Mouse (Mus musculus): ENCODE measurements around the gene Mgarp.
"Not testable (repeated sequence)": the region's sequence is repeated elsewhere in the genome, so short reads cannot be mapped to it uniquely, and the experiment has no call there.

Gene Mgarp

GRCm38 (mm10) chr3:51396219-51397068 is at the start of gene Mgarp:
Gene Mgarp, minus strand, starts transcription at chr3:51396738.
- DNase-seq, result peak; percentile 23

- no peak for DNase-seq
These were observed 38.5 kb upstream of the Mgarp start for GRCm38 (mm10) chr3:51434871-51435595.

GRCm38 (mm10) chr3:51434364-51434763 is 37.8 kb upstream of the Mgarp start:
- DNase-seq, result not testable (repeated sequence)

- DNase-seq, result no peak
These were observed 28.9 kb upstream of the Mgarp start for GRCm38 (mm10) chr3:51425394-51425793.

GRCm38 (mm10) chr3:51421921-51422320 is 25.4 kb upstream of the Mgarp start:
- DNase-seq, result no peak

- no peak for DNase-seq
These were observed 21.4 kb upstream of the Mgarp start for GRCm38 (mm10) chr3:51417966-51418365.

GRCm38 (mm10) chr3:51417485-51417884 is 20.9 kb upstream of the Mgarp start:
- no peak for DNase-seq

GRCm38 (mm10) chr3:51417135-51417458 is 20.6 kb upstream of the Mgarp start:
- no peak for DNase-seq

- DNase-seq, result peak; percentile 31
These were observed 20.0 kb upstream of the Mgarp start for GRCm38 (mm10) chr3:51416364-51417134.

- no peak for DNase-seq
These were observed 19.5 kb upstream of the Mgarp start for GRCm38 (mm10) chr3:51416073-51416363.

GRCm38 (mm10) chr3:51415098-51416072 is 18.8 kb upstream of the Mgarp start, which contains the start of gene Naa15:
Gene Naa15, plus strand, starts transcription at chr3:51415148.
- peak; percentile 96 for DNase-seq

- DNase-seq, result no peak
These were observed 16.7 kb upstream of the Mgarp start for GRCm38 (mm10) chr3:51413276-51413675.

GRCm38 (mm10) chr3:51412457-51412856 is 15.9 kb upstream of the Mgarp start:
- no peak for DNase-seq

GRCm38 (mm10) chr3:51408561-51409183 is 12.1 kb upstream of the Mgarp start, which contains the start of gene Ndufc1:
Gene Ndufc1, minus strand, starts transcription at chr3:51408988.
- peak; percentile 99 for DNase-seq

GRCm38 (mm10) chr3:51407870-51408560 is 11.5 kb upstream of the Mgarp start:
- no peak for DNase-seq

GRCm38 (mm10) chr3:51402628-51403027 is 6.1 kb upstream of the Mgarp start:
- DNase-seq, result no peak

- not testable (repeated sequence) for DNase-seq
These were observed 5.5 kb upstream of the Mgarp start for GRCm38 (mm10) chr3:51402054-51402453.

GRCm38 (mm10) chr3:51400682-51401081 is 4.1 kb upstream of the Mgarp start:
- DNase-seq, result no peak

- no peak for DNase-seq
These were observed 3.0 kb upstream of the Mgarp start for GRCm38 (mm10) chr3:51399531-51399930.

GRCm38 (mm10) chr3:51398667-51399066 is 2.1 kb upstream of the Mgarp start:
- no peak for DNase-seq

- no peak for DNase-seq
These were observed 1.3 kb upstream of the Mgarp start for GRCm38 (mm10) chr3:51397700-51398299.

All from right cerebral cortex, postnatal 14 days (tissue).